Mouse (Mus musculus): Measurements from ENCODE around the gene Theg.

Theg gene

DNA sequence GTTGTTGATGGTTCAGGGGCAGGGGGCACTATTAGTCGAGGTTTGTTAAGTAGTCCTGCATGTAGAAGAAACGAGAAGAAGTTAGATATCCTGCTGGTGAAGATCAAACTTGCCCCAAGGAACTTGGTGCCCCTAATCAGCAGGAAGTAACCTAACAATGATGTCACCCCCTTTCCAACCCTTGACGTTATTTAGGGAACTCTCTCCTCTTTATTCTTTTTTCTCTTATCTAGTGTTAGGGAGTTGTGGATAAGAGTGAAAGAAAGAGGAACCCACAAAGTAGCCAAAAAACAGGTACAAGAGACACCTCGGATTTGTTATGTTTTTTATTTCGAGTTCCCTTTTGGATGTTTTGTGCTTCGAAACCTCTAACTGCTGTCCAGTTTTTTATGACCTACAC lies 7.0 kb upstream of the Theg start:
- DNase-seq, result no peak

DNA sequence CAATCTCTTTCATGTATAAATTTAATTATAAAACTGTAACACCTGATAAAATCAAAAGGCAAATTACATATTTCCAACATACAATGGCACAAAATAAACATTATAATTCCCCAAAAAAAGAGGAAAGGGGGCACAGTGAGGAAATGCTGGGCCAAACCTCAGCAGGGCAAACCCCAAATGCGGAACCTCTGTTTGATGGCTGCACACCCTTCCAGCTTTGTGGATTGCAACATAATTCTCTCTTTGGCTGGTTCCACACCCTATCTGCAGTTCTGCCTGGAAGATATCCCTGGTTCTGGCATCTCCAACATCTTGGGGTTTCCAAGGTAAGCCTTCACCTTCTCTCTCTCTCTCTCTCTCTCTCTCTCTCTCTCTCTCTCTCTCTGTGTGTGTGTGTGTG lies 3.6 kb upstream of the Theg start:
- no peak for DNase-seq

DNA sequence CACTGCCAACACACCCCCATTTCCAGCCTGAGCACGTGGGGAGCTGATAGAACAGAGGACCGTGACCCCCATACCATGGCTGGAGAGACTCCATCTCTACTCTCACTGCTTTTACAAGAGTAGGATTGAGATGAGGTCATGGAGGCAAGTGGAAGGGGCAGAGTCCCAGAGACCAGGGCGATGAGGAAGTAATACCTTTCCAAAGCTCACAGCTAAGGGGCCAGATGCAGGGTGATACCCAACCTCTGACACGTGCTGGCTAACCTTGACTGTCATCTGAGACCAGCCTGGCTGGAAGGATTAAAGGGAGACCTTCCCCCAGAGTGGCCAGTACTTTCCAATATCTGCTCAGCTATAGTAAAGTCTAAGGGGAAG lies 608 bp upstream of the Theg start:
- DNase-seq, result no peak

DNA sequence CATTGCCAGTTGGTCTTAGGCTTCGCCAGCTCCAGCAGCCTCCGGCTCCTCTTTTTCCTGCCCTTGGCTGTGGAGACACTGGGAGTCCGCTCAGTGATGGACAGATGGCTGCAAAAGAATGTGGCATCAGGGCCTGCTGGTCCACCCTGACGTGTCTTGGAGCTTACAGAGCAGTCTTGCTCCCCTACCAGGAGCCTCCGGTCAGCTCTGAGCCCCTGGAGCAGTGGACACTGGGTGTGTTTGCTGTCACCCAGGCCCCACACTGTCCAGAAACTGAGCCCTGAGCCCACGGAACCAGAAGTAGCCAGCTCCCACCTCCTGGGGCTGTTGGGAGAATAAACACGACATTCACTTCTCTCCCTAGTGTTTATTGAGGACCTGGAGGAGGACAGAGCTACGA lies 888 bp downstream of the Theg start:
- DNase-seq, result no peak

DNA sequence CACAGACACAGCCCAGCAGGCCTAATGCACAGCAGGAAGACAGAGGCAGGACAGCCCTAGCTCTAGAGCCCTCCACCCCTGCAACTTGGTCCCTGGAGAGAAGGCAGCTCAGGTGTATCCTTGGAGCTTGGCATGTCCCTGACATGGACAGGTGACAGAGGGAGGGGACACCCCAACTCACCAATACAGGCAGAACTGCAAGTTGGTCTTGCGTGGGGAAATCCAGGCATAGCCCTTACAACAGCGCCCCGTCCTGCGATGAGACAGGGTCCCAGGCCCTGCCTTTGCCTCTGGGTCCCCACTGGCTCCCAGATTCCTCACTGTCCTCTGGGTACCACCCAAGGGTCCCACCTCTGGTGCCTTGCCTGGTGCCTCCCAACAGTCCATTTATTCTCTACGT lies 1.4 kb downstream of the Theg start:
- DNase-seq, result no peak

DNA sequence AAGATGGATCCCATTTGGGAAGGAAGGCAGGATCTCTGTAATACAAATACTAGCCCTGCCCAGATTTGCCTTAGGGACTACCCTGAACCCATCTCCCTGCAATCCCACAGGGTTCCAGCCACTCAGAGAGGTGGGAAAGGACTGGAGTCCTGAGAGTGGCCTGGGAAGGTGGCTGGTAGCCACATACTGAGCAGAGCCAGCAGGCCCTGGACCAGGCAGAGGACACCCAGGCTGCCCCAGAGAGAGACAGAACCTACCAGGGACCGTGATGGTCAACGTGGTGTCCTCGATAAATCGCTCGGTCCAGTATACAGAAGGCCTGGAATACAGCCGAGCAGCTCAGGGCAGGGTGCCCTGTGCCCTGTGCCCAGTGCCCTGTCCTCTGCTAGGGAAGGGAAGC lies 2.0 kb downstream of the Theg start:
- DNase-seq, result no peak

DNA sequence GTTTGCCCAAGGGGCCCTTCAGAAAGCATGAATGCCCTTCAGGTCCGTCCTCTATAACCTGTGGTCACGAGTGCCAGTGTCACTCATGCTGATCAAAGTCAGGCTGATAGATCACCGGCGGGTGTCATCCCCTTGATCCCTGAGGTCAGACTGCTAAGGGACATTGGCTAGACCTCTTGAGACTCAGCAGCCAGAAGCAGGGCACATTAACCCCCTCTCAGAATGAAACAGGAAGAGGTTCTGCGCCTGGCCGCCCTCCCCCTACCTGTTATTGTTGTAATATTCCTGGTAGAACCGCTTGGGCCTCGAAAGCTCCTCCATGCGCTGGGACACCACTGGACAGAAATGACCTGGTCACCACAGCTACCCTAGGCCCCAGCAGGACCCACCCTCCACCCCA lies 2.7 kb downstream of the Theg start:
- no peak for DNase-seq

DNA sequence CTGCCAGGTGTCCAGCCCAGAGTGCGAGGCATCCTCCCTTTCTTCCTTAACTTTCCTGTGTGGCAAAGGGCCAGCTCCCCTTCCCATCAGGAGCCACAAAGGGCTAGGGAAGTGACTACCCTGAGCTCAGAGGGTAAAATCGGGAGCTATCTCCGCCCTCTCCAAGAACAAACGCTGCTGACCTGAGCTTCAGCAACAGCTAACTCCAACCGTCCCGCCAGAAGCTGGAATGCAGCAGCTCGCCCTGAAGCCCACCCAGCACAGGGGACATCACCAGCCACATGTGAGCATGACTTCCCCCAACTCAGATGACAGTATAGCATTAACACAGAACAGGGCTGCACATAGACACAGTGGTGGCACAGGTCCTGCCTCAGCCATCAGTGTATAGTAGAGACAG lies 3.1 kb downstream of the Theg start:
- no peak for DNase-seq

DNA sequence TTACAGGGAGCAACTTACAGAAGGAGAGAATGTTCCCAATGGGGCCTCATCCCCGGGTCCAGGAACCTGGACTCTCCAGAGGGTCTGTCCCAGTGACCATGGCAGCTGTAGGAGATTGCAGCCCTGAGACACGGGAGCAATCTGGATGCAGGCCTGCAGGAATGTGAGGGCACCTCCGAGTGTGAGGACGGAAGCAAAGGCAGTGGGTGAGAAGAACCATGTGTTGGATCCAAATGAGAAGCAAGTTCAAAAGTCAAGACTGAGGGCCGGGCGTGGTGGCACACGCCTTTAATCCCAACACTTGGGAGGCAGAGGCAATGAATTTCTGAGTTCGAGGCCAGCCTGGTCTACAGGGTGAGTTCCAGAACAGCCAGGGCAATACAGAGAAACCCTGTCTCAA lies 5.6 kb downstream of the Theg start:
- DNase-seq, result no peak

DNA sequence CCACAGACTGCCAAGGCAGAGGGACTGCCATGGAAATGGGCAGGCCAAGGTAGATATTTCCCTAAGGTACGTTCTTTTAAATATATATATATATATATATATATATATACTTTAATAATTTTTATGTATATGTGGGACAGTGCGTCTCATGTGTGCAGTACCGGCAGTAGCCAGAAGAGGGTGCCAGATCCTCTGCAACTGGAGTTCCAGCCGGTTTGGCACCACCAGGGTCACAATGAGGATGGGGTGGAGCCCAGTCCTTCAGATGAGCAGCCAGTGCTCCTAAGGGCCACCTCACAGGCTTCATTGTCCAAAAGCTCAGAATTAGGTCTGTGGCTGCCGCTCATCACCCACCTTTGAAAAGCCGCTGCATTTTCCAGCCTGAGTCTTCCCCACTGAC lies 6.3 kb downstream of the Theg start:
- peak; percentile 36 to 48 for DNase-seq

DNA sequence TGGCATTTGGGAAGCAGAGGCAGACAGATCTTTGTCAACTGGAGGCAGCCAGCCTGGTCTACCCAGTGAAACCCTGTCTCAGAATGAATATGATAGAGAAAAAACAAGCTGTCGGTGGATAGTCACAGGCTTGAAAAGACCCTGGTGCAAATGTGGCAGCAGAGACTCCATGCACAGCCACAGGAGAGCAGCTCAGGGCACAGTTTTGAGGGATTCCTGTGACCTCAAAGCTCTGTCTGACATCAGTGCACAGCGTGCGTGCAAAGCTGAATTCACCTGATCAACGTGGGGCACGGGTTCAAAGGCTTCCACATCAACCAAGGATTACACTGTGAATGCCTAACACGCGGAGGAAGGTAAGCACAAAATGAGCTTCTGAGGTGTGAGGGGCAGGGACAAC lies 6.8 kb downstream of the Theg start:
- no peak for DNase-seq

DNA sequence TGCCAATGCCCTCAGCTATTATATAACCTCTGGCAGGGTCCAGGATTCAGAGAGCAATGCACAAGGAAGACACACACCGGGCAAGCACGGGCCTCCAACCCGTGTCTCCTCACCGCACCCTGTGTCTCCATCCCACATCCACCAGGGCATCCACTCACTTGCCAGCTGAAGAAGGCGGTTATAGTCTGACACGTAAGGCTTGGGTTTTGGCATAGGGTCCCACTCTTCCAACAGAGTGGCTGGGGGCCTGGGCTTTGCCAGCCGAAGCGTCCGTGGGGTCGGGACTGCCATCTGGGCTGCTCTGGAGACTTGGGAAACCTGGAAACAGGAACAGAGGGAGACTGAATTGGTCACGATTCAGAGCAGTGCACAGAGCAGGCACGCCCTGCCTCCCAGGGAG lies 7.3 kb downstream of the Theg start:
- no peak for DNase-seq

DNA sequence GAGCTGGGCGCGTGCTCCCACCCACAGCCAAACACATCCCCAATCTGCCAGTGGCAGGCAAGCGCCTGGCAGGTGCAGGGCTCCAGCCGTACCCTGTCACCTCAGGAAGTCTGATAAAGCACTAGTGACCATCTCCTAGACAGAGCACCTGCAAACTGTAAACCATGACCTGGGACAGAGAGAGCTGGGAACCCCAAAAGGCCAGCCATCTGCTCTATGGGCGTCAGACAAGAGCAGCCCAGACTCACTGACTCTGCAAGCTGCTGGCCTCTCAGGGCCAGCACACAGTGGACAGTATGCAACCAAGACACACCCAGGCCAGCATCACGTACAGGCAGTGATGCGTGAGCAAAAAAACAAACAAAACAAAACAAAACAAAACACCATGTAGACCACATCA lies 8.2 kb downstream of the Theg start:
- DNase-seq, result no peak

DNA sequence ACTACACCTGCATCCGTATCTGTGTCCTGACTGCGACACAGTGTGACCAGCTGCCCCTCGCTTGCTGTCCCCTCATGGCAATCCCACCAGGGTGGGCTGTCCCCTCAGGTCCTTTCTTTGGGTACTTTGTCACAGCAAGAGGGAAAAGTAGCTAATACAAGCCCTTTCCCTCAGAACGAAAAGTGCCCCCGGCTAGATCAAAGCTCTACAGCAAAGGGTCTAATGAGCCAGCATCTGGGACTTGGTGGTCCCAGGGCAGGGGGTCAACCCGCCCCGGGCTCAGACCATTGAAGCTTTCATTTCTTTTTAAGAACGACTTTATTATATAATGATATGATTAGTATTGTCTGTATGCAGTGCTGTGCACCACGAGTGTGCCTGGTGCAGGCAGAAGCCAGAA lies 8.9 kb downstream of the Theg start:
- DNase-seq, result no peak

DNA sequence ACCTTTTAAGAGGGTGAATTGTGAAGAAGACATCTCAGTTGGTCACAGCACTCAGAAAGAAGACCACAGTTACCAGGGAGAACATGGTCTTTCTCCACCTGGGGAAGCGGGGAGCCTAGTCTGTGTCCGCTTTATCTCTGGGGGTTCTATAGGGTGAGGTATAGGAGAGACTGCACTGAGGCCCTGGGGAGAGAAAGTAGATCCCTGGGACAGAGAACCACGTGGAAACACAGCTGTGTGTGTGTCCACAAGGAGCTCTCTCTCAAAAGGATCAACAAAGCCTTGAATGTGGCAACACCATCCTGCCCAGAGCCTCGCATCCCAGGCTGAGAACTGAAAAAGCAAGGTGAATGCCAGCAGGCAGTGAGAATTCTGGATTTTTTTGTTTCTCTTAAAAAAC lies 9.8 kb downstream of the Theg start:
- no peak for DNase-seq

DNA sequence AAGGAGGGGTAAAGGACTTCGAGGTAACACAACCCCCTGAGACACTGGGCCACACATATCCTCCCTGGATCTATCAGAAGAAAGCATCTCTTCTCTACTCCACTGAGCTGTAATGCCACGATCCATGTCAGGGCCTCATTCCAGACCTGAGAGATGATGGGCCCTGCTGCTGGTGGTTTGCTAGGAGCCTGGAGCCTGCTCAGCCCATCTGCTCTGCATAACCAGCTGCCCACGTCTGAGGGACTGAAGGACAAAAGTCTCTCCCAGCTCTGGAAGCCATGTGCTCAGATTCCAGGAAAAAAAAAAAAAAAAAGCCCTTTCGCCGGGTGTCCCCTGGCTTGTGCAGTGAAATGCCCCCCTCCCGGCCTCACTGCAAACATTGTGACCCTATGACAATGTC lies 11.4 kb downstream of the Theg start:
- no peak for DNase-seq

DNA sequence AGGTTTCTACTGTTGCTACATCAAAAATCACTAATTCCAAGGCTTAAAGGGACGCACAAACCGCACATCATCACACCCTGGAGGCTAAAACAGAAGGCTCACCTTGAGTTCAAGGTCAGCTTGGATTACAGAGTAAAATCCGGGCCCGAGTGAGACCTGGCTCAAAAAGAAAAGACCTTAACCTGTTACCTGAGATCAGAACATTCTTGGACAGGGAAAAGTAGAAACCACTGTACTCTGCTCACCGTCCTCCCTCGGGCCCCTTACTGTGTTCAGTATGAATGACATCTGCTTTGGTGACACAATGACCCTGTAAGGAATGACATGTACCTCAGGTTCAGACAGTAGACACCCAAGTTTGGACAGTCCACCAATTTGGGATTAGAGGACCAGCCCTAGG lies 12.3 kb downstream of the Theg start:
- no peak for DNase-seq

DNA sequence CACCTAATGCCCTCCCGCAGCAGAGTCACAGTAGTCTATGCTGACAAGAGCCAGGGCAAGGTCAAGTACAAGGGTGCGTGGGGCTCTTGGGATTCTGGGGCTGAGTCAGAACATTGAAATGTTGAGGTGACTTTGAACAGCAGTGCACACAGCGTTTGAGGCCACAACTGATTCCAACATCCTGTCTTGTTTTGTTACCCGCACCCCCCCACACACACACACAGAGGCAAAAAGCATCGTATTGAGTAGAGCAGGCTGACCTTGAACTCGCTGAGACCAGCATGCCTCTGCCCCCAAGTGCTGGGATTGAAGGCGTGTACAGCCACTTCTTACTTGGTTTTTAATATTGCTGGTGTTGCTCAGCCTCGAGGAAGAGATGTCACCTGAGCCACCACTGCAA lies 12.8 kb downstream of the Theg start:
- no peak for DNase-seq

DNA sequence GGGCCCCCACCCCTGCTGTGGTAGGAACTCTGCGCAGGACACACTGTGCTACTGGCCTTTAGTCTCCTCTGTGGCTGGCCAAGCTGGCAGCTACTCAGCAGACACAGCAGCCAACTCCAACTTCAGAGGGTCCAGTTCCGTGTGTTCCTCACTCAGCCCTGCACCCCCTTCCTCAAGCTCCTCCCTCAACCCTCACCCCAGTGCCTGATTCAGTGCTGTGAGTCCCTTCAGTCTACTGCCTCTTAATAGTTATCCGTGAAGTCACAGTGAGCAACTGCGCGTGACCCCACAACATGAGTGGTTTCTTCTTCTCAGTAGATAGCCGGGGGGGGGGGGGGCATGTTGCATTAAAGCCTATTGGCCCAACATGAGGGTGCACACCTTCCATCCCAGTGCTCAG lies 13.5 kb downstream of the Theg start:
- DNase-seq, result no peak

DNA sequence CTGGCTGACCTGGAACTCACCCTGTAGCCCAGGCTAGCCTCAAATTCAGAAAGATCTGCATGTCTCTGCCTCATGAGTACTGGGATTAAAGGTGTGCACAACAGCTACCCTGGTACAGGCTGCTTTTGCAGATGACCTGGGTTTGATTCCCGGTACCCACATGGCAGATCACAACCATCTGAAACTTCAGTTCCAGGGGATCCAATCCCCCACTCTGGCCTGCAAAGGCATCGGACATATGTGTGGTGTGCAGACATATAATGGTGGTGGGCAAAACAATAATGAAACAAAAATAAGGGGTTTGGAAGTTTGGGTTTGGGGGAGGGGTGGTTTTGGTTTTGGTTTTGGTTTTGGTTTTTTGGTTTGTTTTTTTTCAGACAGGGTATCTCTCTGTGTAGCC lies 15.8 kb downstream of the Theg start:
- DNase-seq, result no peak

DNA sequence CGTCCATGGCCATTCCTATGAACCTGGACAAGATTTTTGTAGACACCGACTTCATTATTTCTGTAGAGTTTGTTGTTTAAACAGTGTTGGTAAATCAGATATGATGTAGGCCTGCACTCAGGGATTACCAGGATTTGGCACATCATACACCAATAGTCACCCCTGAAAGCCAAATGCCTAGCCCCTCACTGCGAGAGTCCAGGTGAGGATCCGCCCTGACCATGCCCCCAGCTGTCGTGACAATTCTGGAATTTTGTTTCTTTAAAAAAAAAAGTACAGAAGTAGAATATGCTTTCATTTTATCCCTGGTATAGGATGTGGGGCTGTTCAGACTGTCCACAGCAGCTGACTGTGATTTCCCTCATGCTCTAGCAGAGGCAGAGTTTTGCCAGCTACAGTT lies 17.2 kb downstream of the Theg start:
- no peak for DNase-seq

DNA sequence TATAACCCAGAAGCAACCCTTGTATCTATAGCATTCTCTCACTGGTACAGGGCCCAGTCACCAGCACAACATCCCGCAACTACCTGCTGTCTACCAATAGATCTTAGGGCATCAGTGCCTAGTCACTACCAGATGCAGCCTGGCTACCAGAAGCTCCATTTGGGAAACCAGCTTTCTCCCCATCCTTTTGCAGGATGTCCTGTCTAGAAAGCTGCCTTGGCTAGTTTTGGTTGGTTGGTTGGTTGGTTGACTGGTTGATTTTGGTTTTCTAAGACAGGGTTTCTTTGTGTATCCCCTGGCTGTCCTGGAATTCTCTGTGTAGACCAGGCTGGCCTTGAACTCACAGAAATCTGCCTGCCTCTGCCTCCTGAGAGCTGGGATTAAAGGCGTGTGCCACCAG lies 27.4 kb downstream of the Theg start:
- peak in 1 of 2 experiments; percentile 0 for DNase-seq

DNA sequence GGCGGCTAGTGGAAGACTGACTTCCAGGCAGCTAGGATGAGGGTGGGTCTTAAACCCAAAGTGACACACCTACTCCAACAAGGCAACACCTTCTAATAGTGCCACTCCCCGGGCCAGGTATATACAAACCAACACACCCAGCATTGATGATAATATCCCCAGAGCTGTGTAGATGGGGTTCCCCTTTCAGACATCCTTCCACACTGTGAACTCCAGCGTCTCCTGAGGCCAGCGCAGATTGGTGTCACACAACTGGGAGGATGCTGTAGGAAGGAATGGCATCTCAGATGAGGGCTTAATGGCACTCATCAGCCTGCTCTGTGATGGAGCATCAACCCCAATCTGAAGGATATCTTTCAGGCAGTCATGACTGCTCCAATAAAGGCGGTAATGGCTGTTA lies 29.6 kb downstream of the Theg start:
- DNase-seq, result peak in 1 of 2 experiments; percentile 0

DNA sequence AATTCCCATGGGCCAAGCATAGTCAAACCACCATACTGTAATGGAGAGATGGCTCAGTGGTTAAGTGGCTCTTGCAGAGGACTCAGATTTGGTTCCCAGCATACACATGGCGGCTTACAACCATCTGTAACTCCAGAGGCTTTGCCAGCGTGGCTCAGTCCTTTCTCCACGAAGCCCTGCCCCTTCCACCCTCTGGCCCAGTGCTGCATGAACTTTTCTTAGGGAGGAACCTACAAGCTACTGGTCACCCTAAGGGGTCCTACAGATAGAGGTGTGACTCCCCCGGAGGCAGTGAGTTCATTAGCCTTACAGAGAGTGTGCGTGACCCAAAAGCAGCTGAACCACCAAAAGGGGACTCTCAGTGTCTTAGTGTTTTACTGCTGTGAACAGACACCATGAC lies 30.2 kb downstream of the Theg start:
- DNase-seq, result peak in 1 of 2 experiments; percentile 2

DNA sequence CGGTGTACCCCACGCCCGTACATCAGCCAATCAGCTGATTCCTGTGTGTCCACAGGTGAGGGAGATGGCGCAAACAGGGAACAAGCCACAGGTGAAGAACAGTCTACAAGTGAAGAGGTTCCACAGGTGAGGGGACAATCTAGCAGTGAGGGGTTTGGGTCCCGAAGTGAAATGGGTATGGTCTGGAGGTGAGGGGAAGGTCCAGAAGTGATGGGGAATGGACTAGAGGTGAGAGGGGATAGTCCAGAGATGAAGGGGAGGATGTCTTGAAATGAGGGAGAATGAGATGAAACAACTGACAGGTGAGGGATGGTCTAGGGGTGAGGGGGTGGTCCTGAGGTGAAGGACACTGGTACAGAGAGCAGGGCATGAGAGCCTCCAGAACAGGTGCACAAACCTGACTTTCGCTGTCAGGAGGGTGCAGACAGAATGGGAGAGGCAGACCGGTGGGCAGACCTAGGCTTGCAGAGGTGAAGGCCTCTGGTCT lies 31.9 kb downstream of the Theg start:
- peak in 1 of 2 experiments; percentile 6 for DNase-seq

Data from thymus, postnatal 36 days (tissue).